Mouse (Mus musculus) embryonic facial prominence, embryonic 15.5 days (tissue): ENCODE results near the gene Gm9837. TPM values are rescaled to one million over a fixed set of nuclear protein-coding genes. Genes with fewer than 3 reads are reported as not detected.

Experiments
- ATAC-seq: fragments of 200-750 bp; cut with Nextera tagmentation; 2 replicates; pipeline ENCODE4 v1.8.0; 2017; ENCODE audit warnings: low read depth, moderate TSS enrichment; ENCODE audit not compliant: insufficient number of reproducible peaks, low FRiP score, low TSS enrichment
- H3K27ac ChIP-seq: fragments of 300-500 bp; sonication (generic); replicated peaks from 2 replicates; pipeline ENCODE4 v1.5.1; 2015; ENCODE audit warnings: mild to moderate bottlenecking, inconsistent platforms
- H3K27me3 ChIP-seq: fragments of 300-500 bp; sonication (generic); 2 replicates; pipeline ENCODE4 v1.6.1; 2015; ENCODE audit warnings: inconsistent platforms
- H3K36me3 ChIP-seq: fragments of 300-500 bp; sonication (generic); 2 replicates; pipeline ENCODE4 v1.6.1; 2015; ENCODE audit warnings: mild to moderate bottlenecking, inconsistent platforms
- H3K4me1 ChIP-seq: fragments of 300-500 bp; sonication (generic); 2 replicates; pipeline ENCODE4 v1.6.1; 2015; ENCODE audit warnings: inconsistent platforms
- H3K4me2 ChIP-seq: fragments of 300-500 bp; sonication (generic); replicated peaks from 2 replicates; pipeline ENCODE4 v1.6.1; 2015; ENCODE audit warnings: mild to moderate bottlenecking, inconsistent platforms
- H3K4me3 ChIP-seq: fragments of 300-500 bp; sonication (generic); replicated peaks from 2 replicates; pipeline ENCODE4 v1.5.1; 2015; ENCODE audit warnings: mild to moderate bottlenecking, inconsistent platforms
- H3K9ac ChIP-seq: fragments of 300-500 bp; sonication (generic); 2 replicates; pipeline ENCODE4 v1.6.1; 2015; ENCODE audit warnings: inconsistent platforms
- H3K9me3 ChIP-seq: fragments of 300-500 bp; sonication (generic); replicated peaks from 2 replicates; pipeline ENCODE4 v1.6.1; 2016; ENCODE audit warnings: inconsistent platforms
- WGBS: fragments of 180-500 bp; shearing (Covaris S2); methylation state at CpG from one replicate; pipeline ENCODE4 v1.1.7; 2015; 5-methylcytosine and 5-hydroxymethylcytosine counted together
- polyA plus RNA-seq: library from polyadenylated mRNA; unstranded; fragments of >200 nt; fragmentation: Nextera tagmentation; extraction: Ambion mirVana; gene quantifications from 2 replicates; pipeline ENCODE4 v1.2.1, GENCODE M21; 2015

The Gm9837 gene
- polyA plus RNA-seq, 1 experiment from 2014 or later, result not detected

DNA sequence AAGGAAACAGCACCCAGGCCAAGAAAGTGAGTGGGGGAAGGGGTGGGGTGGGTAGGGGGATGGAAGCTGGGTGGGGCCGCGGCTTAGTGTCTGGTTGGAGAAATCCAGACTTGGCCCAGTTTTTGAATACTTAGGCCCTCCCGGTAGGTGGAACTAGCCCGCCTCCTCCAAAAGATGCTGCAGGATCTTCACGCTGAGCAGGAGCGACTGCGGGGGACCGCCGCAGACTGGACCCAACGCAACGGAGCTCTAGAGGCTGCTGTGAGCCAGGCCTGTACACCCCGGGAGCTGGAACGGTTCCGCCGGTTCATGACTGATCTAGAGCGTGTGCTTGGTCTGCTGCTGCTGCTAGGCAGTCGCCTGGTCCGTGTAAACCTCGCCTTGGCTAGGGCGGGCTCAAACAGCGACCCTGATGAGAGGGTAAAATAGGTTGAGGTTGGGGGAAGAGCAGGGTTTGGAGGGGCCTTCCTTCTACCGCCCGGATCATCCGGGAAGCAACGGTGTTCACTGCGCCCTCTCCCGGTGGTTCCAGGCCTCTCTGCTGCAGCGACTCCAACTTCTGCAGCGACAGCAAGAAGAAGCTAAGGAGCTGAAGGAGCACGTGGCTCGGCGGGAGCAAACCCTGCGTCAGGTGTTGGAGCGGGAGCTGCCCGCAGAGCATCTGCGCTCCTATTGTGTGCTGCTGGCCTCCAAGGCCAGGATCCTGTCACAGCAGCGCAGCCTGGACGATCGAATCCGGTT is 3.9 kb downstream of the Gm9837 start:
- Histone ChIP-seq H3K9ac (no peak overlapping the region), H3K27ac (no peak overlapping the region), H3K9me3 (no peaks in the 10 kb centered on the region), H3K36me3 (no peaks in the 10 kb centered on the region), H3K27me3 (peaks cover 59% of the 10 kb centered on the region), H3K4me3 (peak overlapping the region; percentile 41), H3K4me2 (peak overlapping the region; percentile 59), H3K4me1 (peaks cover 31% of the 10 kb centered on the region)
- 7% methylated on average over 40 of the region's 40 CpGs for WGBS
- no peak for ATAC-seq

DNA sequence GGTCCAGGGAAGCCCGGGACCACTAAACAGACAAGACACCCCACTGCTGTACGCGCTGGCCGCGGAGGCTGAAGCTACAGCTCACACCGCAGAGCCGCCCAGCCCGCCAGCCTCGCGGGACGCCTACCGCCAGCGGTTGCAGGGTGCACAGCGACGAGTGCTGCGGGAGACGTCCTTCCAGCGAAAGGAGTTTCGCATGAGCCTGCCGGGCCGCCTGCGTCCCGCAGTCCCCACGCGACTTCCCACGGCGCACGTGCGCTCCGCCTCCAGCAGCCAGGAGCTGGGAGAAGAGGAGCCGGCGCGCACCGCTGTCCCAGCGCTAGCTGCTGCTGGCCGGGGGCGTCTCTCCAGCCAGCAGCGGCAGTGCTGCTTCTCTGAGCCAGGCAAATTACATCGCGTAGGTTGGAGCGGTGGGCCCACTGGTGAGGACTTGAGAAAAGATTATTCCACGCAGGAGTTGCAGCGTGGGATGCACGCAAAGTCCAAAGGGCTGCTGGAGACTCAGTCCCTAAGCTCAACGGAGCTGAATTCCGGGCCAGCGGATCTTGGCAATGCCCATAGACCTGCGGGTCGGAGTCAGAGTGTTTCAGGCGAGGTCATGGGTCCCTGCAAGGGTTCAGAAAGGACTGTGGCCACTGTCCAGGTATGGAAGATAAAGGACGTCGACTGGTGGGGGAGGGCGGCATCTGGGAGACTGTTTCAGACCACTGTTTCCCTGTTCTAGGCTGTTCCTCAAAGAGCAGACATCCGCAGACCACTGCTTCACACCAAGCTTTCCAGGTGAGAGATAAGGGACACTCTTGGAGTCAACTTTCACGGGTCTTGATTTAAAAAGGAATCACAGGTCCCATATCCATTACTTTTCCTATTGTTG is 6.5 kb downstream of the Gm9837 start:
- no peak for ATAC-seq
- Histone ChIP-seq H3K9ac (no peak overlapping the region; the same call in 1 of the 2 replicates), H3K36me3 (no peaks in the 10 kb centered on the region), H3K27me3 (peaks cover 55% of the 10 kb centered on the region), H3K9me3 (no peaks in the 10 kb centered on the region), H3K27ac (no peak overlapping the region), H3K4me2 (peak overlapping the region; percentile 81), H3K4me3 (peak overlapping the region; percentile 44), H3K4me1 (peaks cover 22% of the 10 kb centered on the region)
- WGBS, result 7% methylated on average over 55 of the region's 55 CpGs

DNA sequence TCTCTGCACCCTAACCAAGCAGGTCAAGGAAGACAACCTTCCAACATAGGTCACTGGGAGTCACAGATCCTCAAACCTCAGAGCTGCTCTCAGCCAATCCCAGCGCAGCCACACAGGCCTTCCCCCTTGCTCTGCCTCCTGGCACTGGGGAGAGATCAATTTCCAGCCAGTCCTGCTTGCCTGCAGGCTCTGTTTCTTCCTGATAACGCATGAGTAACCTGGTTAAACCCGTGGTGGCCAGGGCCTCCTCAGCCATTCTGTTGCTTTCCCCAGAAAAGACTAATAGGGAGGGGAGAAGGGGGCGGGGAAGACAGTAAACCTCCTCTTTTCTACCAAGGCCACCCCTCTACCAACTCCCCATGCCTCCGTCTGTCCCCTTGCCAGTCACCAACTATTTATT is 8.6 kb downstream of the Gm9837 start:
- ATAC-seq, result peak; percentile 20; the same call in 1 of the 2 replicates
- 28% methylated on average over 5 of the region's 5 CpGs for WGBS

DNA sequence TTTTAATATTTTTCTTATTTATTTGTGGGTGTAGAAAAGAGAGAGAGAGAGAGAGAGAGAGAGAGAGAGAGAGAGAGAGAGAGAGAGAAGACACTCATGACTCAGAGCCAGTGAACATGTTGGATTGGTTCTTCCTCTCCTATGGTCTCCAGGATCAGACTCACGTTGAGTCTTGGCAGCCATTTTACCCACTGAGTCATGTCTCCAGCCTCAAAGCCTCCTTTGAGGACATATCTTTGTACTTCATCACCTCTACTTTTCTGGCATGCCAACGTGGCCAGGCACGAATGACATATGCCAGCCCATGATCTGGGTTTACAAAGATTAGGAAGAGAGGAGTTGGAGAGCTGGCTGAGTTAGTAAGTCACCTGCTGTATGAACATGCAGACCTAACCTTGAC is 10.1 kb downstream of the Gm9837 start:
- Histone ChIP-seq H3K27ac (no peak overlapping the region), H3K4me3 (no peak overlapping the region), H3K36me3 (no peaks in the 10 kb centered on the region), H3K27me3 (peaks cover 57% of the 10 kb centered on the region), H3K4me1 (peaks cover 18% of the 10 kb centered on the region), H3K4me2 (no peak overlapping the region), H3K9me3 (no peaks in the 10 kb centered on the region), H3K9ac (no peak overlapping the region)
- 79% methylated on average over 3 of the region's 3 CpGs for WGBS
- ATAC-seq, result no peak

More for the DNA sequence above, 8.6 kb downstream of the Gm9837 start:
- Histone ChIP-seq H3K9ac (no peak overlapping the region), H3K9me3 (no peaks in the 10 kb centered on the region), H3K4me3 (no peak overlapping the region), H3K36me3 (no peaks in the 10 kb centered on the region), H3K27ac (no peak overlapping the region), H3K4me1 (peaks cover 28% of the 10 kb centered on the region), H3K4me2 (no peak overlapping the region), H3K27me3 (peaks cover 61% of the 10 kb centered on the region)

DNA sequence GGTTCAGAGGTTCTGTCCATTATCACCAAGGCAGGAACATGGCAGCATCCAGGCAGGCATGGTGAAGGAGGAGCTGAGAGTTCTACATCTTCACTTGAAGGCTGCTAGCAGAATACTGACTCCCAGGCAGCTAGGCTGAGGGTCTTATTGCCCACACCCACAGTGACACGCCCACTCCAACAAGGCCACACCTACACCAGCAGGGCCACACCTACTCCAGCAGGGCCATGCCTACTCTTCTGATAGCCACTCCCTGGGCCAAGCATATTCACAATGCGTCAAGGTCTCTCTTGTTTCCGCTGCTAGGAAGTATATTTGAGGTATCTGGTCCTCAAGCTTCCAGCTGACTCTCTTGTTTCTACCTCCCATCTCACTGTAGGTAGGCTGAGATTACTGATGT is 11.3 kb downstream of the Gm9837 start:
- 61% methylated on average over 3 of the region's 3 CpGs for WGBS
- H3K27ac ChIP-seq, result no peak overlapping the region
- no peak for ATAC-seq
- H3K4me3 ChIP-seq, result no peak overlapping the region
- H3K9me3 ChIP-seq, result no peaks in the 10 kb centered on the region
- no peak overlapping the region for H3K4me2 ChIP-seq
- peaks cover 45% of the 10 kb centered on the region for H3K27me3 ChIP-seq
- no peaks in the 10 kb centered on the region for H3K36me3 ChIP-seq
- H3K9ac ChIP-seq, result no peak overlapping the region
- peaks cover 17% of the 10 kb centered on the region for H3K4me1 ChIP-seq

DNA sequence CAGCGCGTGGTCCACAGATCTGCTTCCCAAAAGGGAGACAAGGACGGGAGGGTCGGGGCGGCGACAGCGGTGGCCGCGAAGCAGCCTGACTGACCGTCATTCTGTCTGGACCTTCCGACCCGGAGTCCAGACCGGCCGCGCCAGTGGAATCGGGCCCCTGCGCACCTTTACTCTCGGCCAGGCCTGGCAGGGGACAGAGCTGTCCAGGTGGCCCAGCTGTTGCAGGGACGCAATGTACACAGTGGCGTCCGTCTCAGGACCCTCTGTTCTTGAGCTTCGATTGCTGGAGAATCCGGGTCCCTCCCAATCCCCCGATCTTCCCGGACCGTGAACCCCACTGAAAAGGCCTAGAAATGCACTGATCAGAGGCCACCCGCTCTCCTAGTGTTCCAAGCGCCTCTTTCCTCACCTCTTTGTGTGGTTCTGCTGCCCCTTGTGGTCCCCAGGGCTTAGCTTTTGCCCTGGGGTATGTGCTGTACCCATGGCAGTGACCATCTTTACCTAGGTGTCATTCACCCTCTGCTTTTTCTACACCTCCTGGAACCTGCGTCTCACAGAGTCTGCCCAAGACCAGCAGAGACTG is 12.8 kb downstream of the Gm9837 start:
- no peak overlapping the region for H3K27ac ChIP-seq
- H3K36me3 ChIP-seq, result no peaks in the 10 kb centered on the region
- 0 out of 2 replicates have a peak, but pooled peaks cover 8% of the 10 kb centered on the region for H3K4me1 ChIP-seq
- H3K4me3 ChIP-seq, result peak overlapping the region; percentile 58
- no peak for ATAC-seq
- H3K27me3 ChIP-seq, result peaks cover 29% of the 10 kb centered on the region
- WGBS, result 4% methylated on average over 29 of the region's 29 CpGs
- peak overlapping the region; percentile 94 for H3K4me2 ChIP-seq
- H3K9me3 ChIP-seq, result no peaks in the 10 kb centered on the region
- H3K9ac ChIP-seq, result peak overlapping the region; percentile 48

DNA sequence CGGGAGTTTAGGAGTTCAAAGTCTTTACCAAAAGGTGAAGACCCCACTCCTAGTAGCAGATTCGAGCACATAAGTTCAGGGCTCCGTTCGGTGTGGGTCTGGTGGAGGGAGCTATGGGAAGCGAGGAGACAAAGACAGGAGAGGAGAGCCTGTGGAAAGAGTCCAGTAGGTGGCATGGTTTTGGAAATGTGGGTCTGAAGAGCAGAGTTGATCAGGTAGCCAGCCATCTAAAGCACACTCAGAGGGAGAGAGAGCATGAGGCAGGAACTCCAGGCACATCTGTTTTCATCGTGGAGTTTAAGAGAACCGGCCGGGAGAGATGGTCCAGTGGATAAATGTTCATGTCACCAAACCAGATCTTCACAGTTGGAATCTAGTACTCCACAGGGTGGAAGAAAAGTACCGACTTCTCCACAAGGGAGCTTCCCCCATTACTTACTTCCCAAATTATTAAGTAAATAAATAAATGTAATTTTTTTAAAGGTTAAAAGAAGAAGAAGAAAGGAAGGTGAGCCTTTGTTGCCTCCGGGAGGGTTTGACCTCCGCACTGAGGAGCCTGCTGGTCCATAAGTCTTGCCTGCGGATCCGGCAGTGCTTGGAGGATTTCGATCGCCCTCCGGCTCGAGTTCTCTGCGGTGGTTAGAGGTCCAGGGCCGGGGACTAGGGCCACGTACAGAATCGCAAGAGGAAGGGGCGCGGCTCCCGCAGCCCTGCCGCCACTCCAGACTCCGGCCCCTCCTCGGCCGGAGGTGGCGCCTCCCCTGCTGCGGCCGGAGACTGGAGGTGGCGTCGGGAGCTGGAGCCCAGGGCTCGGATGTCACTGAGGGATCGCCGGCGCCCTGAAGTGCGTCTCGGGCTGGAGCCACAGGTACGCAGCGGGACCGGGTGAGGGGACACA is 13.6 kb downstream of the Gm9837 start, which contains the start of the genes Gm10447 and Shroom1:
Gene Gm10447 (minus strand): TSS at position 637 of the 898 bp plus-strand sequence.
Gene Shroom1 (plus strand): TSS at position 732 of the 898 bp plus-strand sequence.
- Histone ChIP-seq H3K27ac (0 out of 2 replicates have a peak within 1 kb of the TSS, but pooled peaks have one; percentile 31), H3K4me1 (0 out of 2 replicates have a peak, but pooled peaks cover 8% of the 10 kb centered on the region), H3K36me3 (no peaks in the 10 kb centered on the region), H3K27me3 (peaks cover 22% of the 10 kb centered on the region), H3K4me2 (peak within 1 kb of the TSS; percentile 94), H3K4me3 (peak within 1 kb of the TSS; percentile 58), H3K9me3 (no peaks in the 10 kb centered on the region), H3K9ac (peak within 1 kb of the TSS; percentile 48)
- ATAC-seq, result peak; percentile 86
- WGBS, result 2% methylated on average over 42 of the region's 42 CpGs

DNA sequence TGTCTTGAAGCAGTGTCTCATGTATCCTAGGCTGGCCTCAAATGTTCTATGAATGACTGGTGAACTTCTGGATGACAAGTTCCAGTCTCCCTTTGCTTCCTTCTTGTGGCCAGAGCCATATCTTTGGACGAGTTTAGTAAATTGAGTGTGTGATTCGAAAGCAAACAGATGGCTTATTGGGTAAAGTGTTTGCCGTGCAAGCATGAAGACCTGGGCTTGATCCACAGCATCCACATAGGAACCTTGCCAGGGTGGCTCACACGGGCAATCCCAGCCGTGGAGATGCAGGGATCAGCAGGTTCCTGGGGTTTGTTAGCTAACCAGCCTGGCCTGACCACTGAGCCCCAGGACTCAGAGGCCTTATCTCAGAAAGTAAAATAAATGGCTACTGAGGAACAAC is 17.2 kb downstream of the Gm9837 start:
- ATAC-seq, result no peak
- Histone ChIP-seq H3K4me2 (no peak overlapping the region), H3K27me3 (peaks cover 11% of the 10 kb centered on the region), H3K9ac (no peak overlapping the region), H3K27ac (no peak overlapping the region), H3K4me3 (no peak overlapping the region), H3K4me1 (0 out of 2 replicates have a peak, but pooled peaks cover 8% of the 10 kb centered on the region), H3K36me3 (no peaks in the 10 kb centered on the region), H3K9me3 (no peaks in the 10 kb centered on the region)
- WGBS, result 80% methylated on average over 5 of the region's 5 CpGs

DNA sequence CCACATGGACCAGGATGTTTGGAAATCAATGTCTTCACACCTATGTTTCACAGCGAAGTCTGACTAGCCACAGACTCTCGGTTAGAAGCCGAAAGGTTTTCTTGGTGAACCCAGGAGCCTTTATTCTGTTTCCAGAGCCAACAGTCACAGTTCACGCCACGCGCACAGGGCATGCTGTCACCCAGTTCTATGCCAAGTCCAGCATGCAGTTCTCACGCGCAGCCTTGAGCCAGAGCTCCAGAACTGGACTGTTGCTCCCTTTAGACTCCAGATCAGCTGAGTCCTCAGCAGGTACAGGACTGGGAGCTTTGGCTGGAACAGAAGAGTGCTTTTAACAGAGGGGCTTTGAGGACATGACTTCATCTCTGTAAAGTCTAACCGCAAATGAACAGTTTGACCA is 17.9 kb downstream of the Gm9837 start:
- WGBS, result 95% methylated on average over 9 of the region's 9 CpGs
- no peak overlapping the region for H3K27ac ChIP-seq
- H3K4me1 ChIP-seq, result 0 out of 2 replicates have a peak, but pooled peaks cover 5% of the 10 kb centered on the region
- H3K4me3 ChIP-seq, result no peak overlapping the region
- H3K36me3 ChIP-seq, result no peaks in the 10 kb centered on the region
- H3K9ac ChIP-seq, result no peak overlapping the region
- H3K9me3 ChIP-seq, result no peaks in the 10 kb centered on the region
- peaks cover 6% of the 10 kb centered on the region for H3K27me3 ChIP-seq
- no peak overlapping the region for H3K4me2 ChIP-seq
- ATAC-seq, result no peak

DNA sequence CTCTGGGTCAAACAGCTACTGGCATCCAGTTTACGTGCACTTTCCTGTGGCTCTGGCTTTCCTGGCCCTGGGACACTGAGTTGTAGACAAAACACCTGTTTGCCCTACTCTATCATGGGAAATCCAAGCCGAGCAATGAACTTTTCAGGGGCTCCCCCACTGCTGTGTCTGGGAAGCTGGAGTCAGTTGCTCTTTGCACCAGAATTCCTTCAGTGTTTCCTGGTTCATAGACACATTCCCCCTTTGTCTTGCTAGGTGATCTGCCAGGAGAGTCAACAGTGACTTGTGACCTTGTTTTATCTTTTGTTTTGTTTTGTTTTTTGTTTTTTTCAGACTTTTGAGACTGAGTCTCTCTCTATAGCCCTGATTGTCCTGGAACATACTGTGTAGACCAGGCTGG is 18.9 kb downstream of the Gm9837 start:
- Histone ChIP-seq H3K4me1 (no peaks in the 10 kb centered on the region), H3K4me2 (no peak overlapping the region), H3K9me3 (no peaks in the 10 kb centered on the region), H3K4me3 (no peak overlapping the region), H3K27me3 (0 out of 2 replicates have a peak, but pooled peaks cover 4% of the 10 kb centered on the region), H3K36me3 (no peaks in the 10 kb centered on the region), H3K9ac (no peak overlapping the region), H3K27ac (no peak overlapping the region)
- no peak for ATAC-seq
- WGBS, result 63% methylated on average over 2 of the region's 2 CpGs
